Mouse (Mus musculus) lung, adult 2 months (tissue): Measurements from ENCODE around the gene Sptbn4. TPM values are rescaled to one million over a fixed set of nuclear protein-coding genes. Genes with fewer than 3 reads are reported as not detected.

Experiments
- DNase-seq: peaks from one replicate; pipeline ENCODE4 v3.0.0; 2022
- H3K4me1 ChIP-seq: fragments of 200-500 bp; 2 replicates; pipeline ENCODE4 v1.6.1; 2011; ENCODE audit warnings: low read length; ENCODE audit not compliant: control insufficient read depth, insufficient read depth
- H3K4me3 ChIP-seq: fragments of 200-500 bp; replicated peaks from 2 replicates; pipeline ENCODE3; 2011; ENCODE audit warnings: low read depth, mild to moderate bottlenecking, control low read depth, low read length; ENCODE audit errors: extremely low read depth
- CTCF ChIP-seq: fragments of 200-500 bp; IDR thresholded peaks from 2 replicates; pipeline ENCODE4 v1.5.1; 2011; ENCODE audit warnings: mild to moderate bottlenecking, low read length, control low read depth; ENCODE audit not compliant: insufficient read depth
- POLR2A ChIP-seq: fragments of 200-500 bp; IDR thresholded peaks from 2 replicates; pipeline ENCODE4 v1.6.1; 2011; ENCODE audit warnings: low read depth, mild to moderate bottlenecking, control low read depth, low read length, borderline replicate concordance; ENCODE audit errors: extremely low read depth
- WGBS: fragments of 180-500 bp; shearing (Covaris S2); methylation state at CpG from one replicate; pipeline ENCODE4 v1.1.7; 2018; 5-methylcytosine and 5-hydroxymethylcytosine counted together
- polyA plus RNA-seq: library from polyadenylated mRNA; depleted of rRNA; stranded (reverse); fragments of >200 nt; gene quantifications from 2 replicates; pipeline ENCODE4 v1.2.3, GENCODE M21; 2012

Gene Sptbn4
- polyA plus RNA-seq, 1 experiment: 0.13 TPM

GRCm38 (mm10) chr7:27474490-27474954 lies 27.0 kb upstream of the Sptbn4 start:
- 0% methylated on average over 23 of the region's 23 CpGs for WGBS

GRCm38 (mm10) chr7:27473835-27474489 lies 26.5 kb upstream of the Sptbn4 start:
- DNase-seq: no peak
- TF ChIP-seq POLR2A: no peak
- TF ChIP-seq CTCF: no peak
- Histone ChIP-seq H3K4me3 (peak overlapping the region; percentile 97), H3K4me1 (no peaks in the 10 kb centered on the region)
- under 1% methylated on average over 34 of the region's 34 CpGs for WGBS

More at GRCm38 (mm10) chr7:27474490-27474954, 27.0 kb upstream of the Sptbn4 start:
- DNase-seq: peak; percentile 96
- peak overlapping the region; percentile 97 for H3K4me3 ChIP-seq
- no peaks in the 10 kb centered on the region for H3K4me1 ChIP-seq
- TF ChIP-seq CTCF: peak; percentile 47
- no peak for TF ChIP-seq POLR2A

- Histone ChIP-seq H3K4me1 (no peaks in the 10 kb centered on the region), H3K4me3 (peak within 1 kb of the TSS; percentile 97)
- under 1% methylated on average over 36 of the region's 36 CpGs for WGBS
- TF ChIP-seq CTCF (no peak), POLR2A (peak; percentile 81; the same call in 1 of the 2 replicates)
- peak; percentile 99 for DNase-seq
These were observed 25.8 kb upstream of the Sptbn4 start, which contains the start of gene Sertad3 for GRCm38 (mm10) chr7:27473156-27473834. Gene Sertad3 (plus strand): TSS chr7:27473768.

- DNase-seq: peak; percentile 31
- no peak for TF ChIP-seq POLR2A
- TF ChIP-seq CTCF: no peak
- 2% methylated on average over 7 of the region's 7 CpGs for WGBS
- H3K4me1 ChIP-seq: no peaks in the 10 kb centered on the region
- H3K4me3 ChIP-seq: peak overlapping the region; percentile 51
These were observed 25.1 kb upstream of the Sptbn4 start for GRCm38 (mm10) chr7:27472596-27472995.

GRCm38 (mm10) chr7:27471390-27472120 lies 24.1 kb upstream of the Sptbn4 start:
- no peak overlapping the region for H3K4me3 ChIP-seq
- 90% methylated on average over 11 of the region's 11 CpGs for WGBS

GRCm38 (mm10) chr7:27467648-27468047 lies 20.2 kb upstream of the Sptbn4 start:
- no peaks in the 10 kb centered on the region for H3K4me1 ChIP-seq
- TF ChIP-seq CTCF: no peak
- no peak for TF ChIP-seq POLR2A
- WGBS: 32% methylated on average over 4 of the region's 4 CpGs
- H3K4me3 ChIP-seq: no peak overlapping the region
- DNase-seq: no peak

More at GRCm38 (mm10) chr7:27471390-27472120, 24.1 kb upstream of the Sptbn4 start:
- TF ChIP-seq CTCF (no peak), POLR2A (no peak)
- H3K4me1 ChIP-seq: no peaks in the 10 kb centered on the region
- no peak for DNase-seq

GRCm38 (mm10) chr7:27460477-27460876 lies 13.0 kb upstream of the Sptbn4 start:
- DNase-seq: no peak
- TF ChIP-seq POLR2A: no peak
- TF ChIP-seq CTCF: no peak
- WGBS: 64% methylated on average over 6 of the region's 6 CpGs
- Histone ChIP-seq H3K4me1 (no peaks in the 10 kb centered on the region), H3K4me3 (no peak overlapping the region)

GRCm38 (mm10) chr7:27459640-27460039 lies 12.2 kb upstream of the Sptbn4 start:
- Histone ChIP-seq H3K4me1 (no peaks in the 10 kb centered on the region), H3K4me3 (no peak overlapping the region)
- TF ChIP-seq CTCF (no peak), POLR2A (no peak)
- no peak for DNase-seq
- WGBS: 85% methylated on average over 5 of the region's 5 CpGs

GRCm38 (mm10) chr7:27458614-27459013 lies 11.1 kb upstream of the Sptbn4 start:
- Histone ChIP-seq H3K4me3 (no peak overlapping the region), H3K4me1 (no peaks in the 10 kb centered on the region)
- no peak for DNase-seq
- TF ChIP-seq POLR2A: no peak
- TF ChIP-seq CTCF: no peak
- 90% methylated on average over 4 of the region's 4 CpGs for WGBS

GRCm38 (mm10) chr7:27455273-27455672 lies 7.8 kb upstream of the Sptbn4 start:
- 87% methylated on average over 3 of the region's 3 CpGs for WGBS
- no peaks in the 10 kb centered on the region for H3K4me1 ChIP-seq
- no peak for DNase-seq
- no peak for TF ChIP-seq POLR2A
- no peak for TF ChIP-seq CTCF
- H3K4me3 ChIP-seq: no peak overlapping the region
